Mouse (Mus musculus) hindbrain, embryonic 12.5 days (tissue): ENCODE data around the gene Adcy10. TPM values are rescaled to one million over a fixed set of nuclear protein-coding genes. Genes with fewer than 3 reads are reported as not detected.

Experiments
- ATAC-seq: fragments of 200-750 bp; cut with Nextera tagmentation; 2 replicates; pipeline ENCODE4 v1.8.0; 2017; ENCODE audit warnings: moderate TSS enrichment; ENCODE audit not compliant: low FRiP score
- H3K27ac ChIP-seq: fragments of 300-500 bp; sonication (generic); 2 replicates; pipeline ENCODE4 v1.5.1; 2016; ENCODE audit warnings: mild to moderate bottlenecking
- H3K27me3 ChIP-seq: fragments of 300-500 bp; sonication (generic); 2 replicates; pipeline ENCODE4 v1.6.1; 2016; ENCODE audit warnings: mild to moderate bottlenecking
- H3K36me3 ChIP-seq: fragments of 300-500 bp; sonication (generic); 2 replicates; pipeline ENCODE4 v1.6.1; 2016; ENCODE audit warnings: mild to moderate bottlenecking
- H3K4me1 ChIP-seq: fragments of 300-500 bp; sonication (generic); 2 replicates; pipeline ENCODE4 v1.6.1; 2016
- H3K4me2 ChIP-seq: fragments of 300-500 bp; sonication (generic); replicated peaks from 2 replicates; pipeline ENCODE4 v1.6.1; 2016; ENCODE audit warnings: mild to moderate bottlenecking
- H3K4me3 ChIP-seq: fragments of 300-500 bp; sonication (generic); 2 replicates; pipeline ENCODE4 v1.5.1; 2016; ENCODE audit warnings: mild to moderate bottlenecking
- H3K9ac ChIP-seq: fragments of 300-500 bp; sonication (generic); 2 replicates; pipeline ENCODE4 v1.6.1; 2016; ENCODE audit warnings: mild to moderate bottlenecking, moderate library complexity
- H3K9me3 ChIP-seq: fragments of 300-500 bp; sonication (generic); replicated peaks from 2 replicates; pipeline ENCODE4 v1.6.1; 2016; ENCODE audit warnings: mild to moderate bottlenecking
- WGBS: fragments of 180-500 bp; shearing (Covaris S2); methylation state at CpG from one replicate; pipeline ENCODE4 v1.1.7; 2016; 5-methylcytosine and 5-hydroxymethylcytosine counted together
- polyA plus RNA-seq: library from polyadenylated mRNA; unstranded; fragments of >200 nt; fragmentation: Nextera tagmentation; extraction: Ambion mirVana; gene quantifications from 2 replicates; pipeline ENCODE4 v1.2.1, GENCODE M21; 2016

Gene Adcy10
- 0.09 and 0.12 TPM in 2 replicates for polyA plus RNA-seq

- Histone ChIP-seq H3K4me1 (no peaks in the 10 kb centered on the region), H3K36me3 (peaks cover 11% of the 10 kb centered on the region; the same call in 1 of the 2 replicates), H3K9ac (no peak within 1 kb of the TSS), H3K27me3 (no peaks in the 10 kb centered on the region), H3K27ac (no peak within 1 kb of the TSS), H3K4me2 (no peak within 1 kb of the TSS), H3K9me3 (no peaks in the 10 kb centered on the region), H3K4me3 (no peak within 1 kb of the TSS)
- no peak for ATAC-seq
- WGBS, result 92% methylated on average over 8 of the region's 8 CpGs
These were observed at the start of gene Adcy10 for GRCm38 (mm10) chr1:165484688-165485233. Gene Adcy10, plus strand, starts transcription at chr1:165485183.

GRCm38 (mm10) chr1:165438289-165439021 lies 46.5 kb upstream of the Adcy10 start:
- Histone ChIP-seq H3K9ac (no peak overlapping the region), H3K27me3 (no peaks in the 10 kb centered on the region), H3K36me3 (no peaks in the 10 kb centered on the region), H3K4me2 (no peak overlapping the region), H3K4me3 (no peak overlapping the region), H3K4me1 (no peaks in the 10 kb centered on the region), H3K9me3 (no peaks in the 10 kb centered on the region), H3K27ac (no peak overlapping the region)
- no peak for ATAC-seq
- WGBS, result 93% methylated on average over 1 of the region's 1 CpGs

- H3K9ac ChIP-seq, result no peak overlapping the region
- WGBS, result 74% methylated on average over 3 of the region's 3 CpGs
These were observed 44.2 kb upstream of the Adcy10 start for GRCm38 (mm10) chr1:165440788-165441187.

DNA sequence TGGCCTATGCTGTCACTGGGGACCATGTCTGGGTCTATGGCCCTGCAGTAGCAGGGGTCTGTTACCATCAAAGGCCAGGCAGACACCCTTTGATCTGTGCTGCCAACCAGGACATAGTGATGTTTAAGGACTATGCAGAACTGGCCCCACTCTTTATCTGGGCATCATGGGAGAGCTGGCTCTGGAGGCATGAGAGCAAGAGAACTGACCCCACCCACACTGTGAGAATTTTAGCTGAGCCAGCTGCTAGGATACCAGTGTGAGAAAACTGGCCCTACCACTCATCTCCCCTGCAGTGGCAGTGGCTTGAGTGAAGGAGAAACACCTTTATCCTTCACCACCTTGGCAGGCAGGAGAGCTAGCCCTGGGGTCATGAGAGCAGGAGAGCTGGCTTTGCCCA lies 43.8 kb upstream of the Adcy10 start:
- ATAC-seq, result no peak
- no peak overlapping the region for H3K4me3 ChIP-seq
- H3K36me3 ChIP-seq, result no peaks in the 10 kb centered on the region
- H3K4me2 ChIP-seq, result no peak overlapping the region
- no peaks in the 10 kb centered on the region for H3K4me1 ChIP-seq
- no peak overlapping the region for H3K27ac ChIP-seq
- H3K27me3 ChIP-seq, result no peaks in the 10 kb centered on the region
- no peaks in the 10 kb centered on the region for H3K9me3 ChIP-seq
- no peak overlapping the region for H3K9ac ChIP-seq

More at GRCm38 (mm10) chr1:165440788-165441187, 44.2 kb upstream of the Adcy10 start:
- Histone ChIP-seq H3K4me3 (no peak overlapping the region), H3K27me3 (no peaks in the 10 kb centered on the region), H3K27ac (no peak overlapping the region), H3K4me2 (no peak overlapping the region), H3K9me3 (no peaks in the 10 kb centered on the region), H3K36me3 (no peaks in the 10 kb centered on the region), H3K4me1 (no peaks in the 10 kb centered on the region)
- 0 out of 2 replicates have a peak, but pooled peaks have one; percentile 56 for ATAC-seq

DNA sequence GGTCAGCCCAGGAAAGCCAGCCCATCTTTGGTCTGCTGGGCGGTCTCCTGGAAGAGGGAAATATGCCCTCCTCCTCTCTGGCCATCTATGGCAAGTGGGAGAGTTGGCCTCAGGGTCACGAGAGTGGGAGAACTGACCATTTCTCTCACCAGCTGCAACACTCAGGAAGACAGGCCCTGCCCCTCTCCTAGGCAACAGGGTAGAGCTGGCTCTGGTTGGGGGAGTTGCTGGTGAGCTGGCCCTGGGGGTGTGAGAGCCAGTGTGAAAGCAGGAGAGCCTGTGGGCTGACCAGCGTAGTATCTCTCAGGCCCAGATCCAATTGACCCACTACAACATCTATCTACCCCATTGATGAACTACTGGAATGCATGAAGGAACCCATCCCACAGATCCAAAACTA lies 43.3 kb upstream of the Adcy10 start:
- no peak for ATAC-seq

GRCm38 (mm10) chr1:165459041-165459502 lies 25.9 kb upstream of the Adcy10 start:
- Histone ChIP-seq H3K4me3 (peak overlapping the region; percentile 93), H3K9me3 (no peaks in the 10 kb centered on the region), H3K4me2 (peak overlapping the region; percentile 92), H3K36me3 (no peaks in the 10 kb centered on the region), H3K9ac (peak overlapping the region; percentile 87), H3K27ac (no peak overlapping the region), H3K27me3 (no peaks in the 10 kb centered on the region), H3K4me1 (peaks cover 7% of the 10 kb centered on the region)
- ATAC-seq, result no peak
- 20% methylated on average over 7 of the region's 7 CpGs for WGBS

More for the DNA sequence above, 43.3 kb upstream of the Adcy10 start:
- H3K9me3 ChIP-seq, result no peaks in the 10 kb centered on the region
- WGBS, result 80% methylated on average over 3 of the region's 3 CpGs
- H3K27me3 ChIP-seq, result no peaks in the 10 kb centered on the region
- H3K4me2 ChIP-seq, result no peak overlapping the region
- H3K4me3 ChIP-seq, result no peak overlapping the region
- H3K9ac ChIP-seq, result no peak overlapping the region
- no peak overlapping the region for H3K27ac ChIP-seq
- H3K4me1 ChIP-seq, result no peaks in the 10 kb centered on the region
- H3K36me3 ChIP-seq, result no peaks in the 10 kb centered on the region

GRCm38 (mm10) chr1:165459503-165460181 lies 25.3 kb upstream of the Adcy10 start:
- H3K4me1 ChIP-seq, result peaks cover 7% of the 10 kb centered on the region
- WGBS, result under 1% methylated on average over 56 of the region's 60 CpGs
- H3K4me2 ChIP-seq, result peak overlapping the region; percentile 92
- H3K36me3 ChIP-seq, result no peaks in the 10 kb centered on the region
- H3K27me3 ChIP-seq, result no peaks in the 10 kb centered on the region
- H3K4me3 ChIP-seq, result peak overlapping the region; percentile 93
- H3K9me3 ChIP-seq, result no peaks in the 10 kb centered on the region
- H3K9ac ChIP-seq, result peak overlapping the region; percentile 87
- no peak for ATAC-seq
- H3K27ac ChIP-seq, result peak overlapping the region; percentile 94

DNA sequence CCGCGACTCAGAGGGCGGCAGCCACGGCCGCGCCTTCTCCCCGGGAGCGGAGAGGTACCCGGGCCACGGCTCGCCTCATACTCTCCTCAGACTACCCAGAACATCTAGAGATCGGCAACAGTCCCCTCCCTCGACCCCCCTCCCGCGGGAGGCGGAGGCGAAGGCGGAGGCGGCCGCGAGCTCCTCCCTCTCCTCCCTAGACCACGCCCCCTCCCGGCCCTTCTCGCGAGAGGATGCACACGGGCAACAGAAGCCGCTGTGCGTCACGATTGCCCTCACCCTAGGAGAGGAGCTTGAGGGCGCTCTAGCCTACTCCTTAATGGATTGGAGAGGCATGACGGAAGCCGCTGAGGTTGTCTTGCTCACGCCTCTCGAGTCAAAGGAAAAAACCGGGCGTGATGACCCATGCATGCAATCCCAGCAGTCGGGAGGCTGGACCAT lies 24.6 kb upstream of the Adcy10 start, which contains the start of the genes Dcaf6 and Mpc2:
Gene Dcaf6 (minus strand): TSS at position 116 of the 441 bp plus-strand sequence.
Gene Mpc2 (plus strand): TSS at position 278 of the 441 bp plus-strand sequence.
- peak within 1 kb of the TSS; percentile 94 for H3K27ac ChIP-seq
- peak; percentile 95 for ATAC-seq
- peak within 1 kb of the TSS; percentile 87 for H3K9ac ChIP-seq
- H3K4me1 ChIP-seq, result peaks cover 7% of the 10 kb centered on the region
- no peaks in the 10 kb centered on the region for H3K27me3 ChIP-seq
- no peaks in the 10 kb centered on the region for H3K9me3 ChIP-seq
- WGBS, result under 1% methylated on average over 22 of the region's 37 CpGs
- H3K4me3 ChIP-seq, result peak within 1 kb of the TSS; percentile 93
- no peaks in the 10 kb centered on the region for H3K36me3 ChIP-seq
- H3K4me2 ChIP-seq, result peak within 1 kb of the TSS; percentile 92

DNA sequence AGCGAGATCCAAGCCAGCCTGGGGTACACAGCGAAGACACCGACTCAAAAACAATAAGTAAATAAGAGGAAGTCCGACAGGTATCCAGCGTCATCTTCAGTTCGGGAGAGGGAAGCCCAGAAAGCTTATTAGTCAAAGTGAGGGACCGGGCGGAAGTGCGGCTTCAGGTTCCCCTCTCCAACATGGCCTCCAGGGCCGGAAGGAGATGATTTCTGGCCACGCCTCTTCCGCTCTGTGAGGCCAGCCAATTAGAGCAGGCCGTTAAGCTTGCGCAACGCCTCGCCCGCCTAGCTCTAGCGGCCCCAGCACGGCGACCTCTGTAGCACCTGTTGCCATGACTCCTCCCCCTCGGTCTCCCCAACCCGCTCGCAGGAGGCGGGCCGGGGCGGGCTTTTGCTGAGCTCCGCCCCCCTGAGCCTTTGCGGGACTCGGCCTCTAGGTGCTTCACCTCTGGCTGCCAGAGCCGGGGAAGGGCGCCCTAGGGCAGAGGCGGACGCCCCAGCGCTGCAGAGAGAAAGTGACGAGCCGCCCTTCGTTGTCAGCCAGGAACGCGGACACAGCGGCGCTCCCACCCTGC lies 24.1 kb upstream of the Adcy10 start:
- H3K27me3 ChIP-seq, result no peaks in the 10 kb centered on the region
- WGBS, result under 1% methylated on average over 41 of the region's 41 CpGs
- no peaks in the 10 kb centered on the region for H3K9me3 ChIP-seq
- H3K4me1 ChIP-seq, result peaks cover 7% of the 10 kb centered on the region
- peak overlapping the region; percentile 92 for H3K4me2 ChIP-seq
- H3K9ac ChIP-seq, result peak overlapping the region; percentile 70
- H3K4me3 ChIP-seq, result peak overlapping the region; percentile 93
- peak; percentile 99 for ATAC-seq
- H3K36me3 ChIP-seq, result no peaks in the 10 kb centered on the region
- H3K27ac ChIP-seq, result peak overlapping the region; percentile 94

DNA sequence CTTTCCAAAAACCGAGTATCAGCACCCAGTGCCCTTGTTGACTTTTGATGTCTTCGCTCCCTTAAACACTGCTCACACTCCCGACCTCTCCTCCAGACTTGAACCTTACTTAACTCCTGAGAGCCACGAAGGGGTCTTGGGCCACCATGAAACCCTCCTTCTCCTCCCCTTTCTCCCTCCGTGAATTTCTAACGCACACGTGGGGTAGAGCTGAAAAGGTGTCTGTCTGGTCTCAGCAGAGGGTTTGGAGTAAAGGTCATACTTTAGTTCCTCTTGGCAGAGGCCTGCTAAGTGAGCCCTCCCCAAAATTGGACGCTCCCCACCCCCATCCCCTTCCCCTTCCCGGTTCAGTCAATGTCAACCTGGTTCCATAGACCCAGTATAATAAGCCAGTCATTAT lies 23.3 kb upstream of the Adcy10 start:
- WGBS, result 3% methylated on average over 9 of the region's 9 CpGs
- ATAC-seq, result no peak

DNA sequence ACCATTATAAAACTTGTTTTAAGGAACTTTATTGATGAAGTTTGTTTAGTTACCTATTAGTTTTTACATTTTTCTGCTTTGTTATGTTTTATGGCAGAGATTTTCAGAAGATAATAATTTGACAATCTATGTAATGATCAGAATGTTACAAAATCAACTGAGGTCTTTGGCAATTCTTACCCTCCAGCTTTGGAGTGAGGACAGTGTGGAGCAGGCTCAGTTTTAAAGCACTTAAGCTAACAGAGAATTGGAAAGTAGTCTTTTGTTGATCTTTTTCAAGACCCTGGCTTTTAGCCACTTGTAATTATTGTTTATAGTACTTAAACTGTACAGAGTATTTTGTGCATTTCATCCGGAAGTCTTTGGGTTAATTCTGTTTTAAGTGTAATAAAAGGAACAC lies 22.1 kb upstream of the Adcy10 start:
- H3K27me3 ChIP-seq, result no peaks in the 10 kb centered on the region
- H3K4me3 ChIP-seq, result no peak overlapping the region
- H3K9me3 ChIP-seq, result no peaks in the 10 kb centered on the region
- no peak for ATAC-seq
- no peak overlapping the region for H3K4me2 ChIP-seq
- 91% methylated on average over 1 of the region's 1 CpGs for WGBS
- H3K9ac ChIP-seq, result no peak overlapping the region
- H3K36me3 ChIP-seq, result no peaks in the 10 kb centered on the region
- no peak overlapping the region for H3K27ac ChIP-seq
- peaks cover 7% of the 10 kb centered on the region for H3K4me1 ChIP-seq

More for the DNA sequence above, 23.3 kb upstream of the Adcy10 start:
- H3K27me3 ChIP-seq, result no peaks in the 10 kb centered on the region
- no peaks in the 10 kb centered on the region for H3K36me3 ChIP-seq
- H3K9ac ChIP-seq, result peak overlapping the region; percentile 70
- H3K4me1 ChIP-seq, result peaks cover 7% of the 10 kb centered on the region
- H3K4me3 ChIP-seq, result peak overlapping the region; percentile 93
- no peaks in the 10 kb centered on the region for H3K9me3 ChIP-seq
- no peak overlapping the region for H3K27ac ChIP-seq
- H3K4me2 ChIP-seq, result peak overlapping the region; percentile 69

DNA sequence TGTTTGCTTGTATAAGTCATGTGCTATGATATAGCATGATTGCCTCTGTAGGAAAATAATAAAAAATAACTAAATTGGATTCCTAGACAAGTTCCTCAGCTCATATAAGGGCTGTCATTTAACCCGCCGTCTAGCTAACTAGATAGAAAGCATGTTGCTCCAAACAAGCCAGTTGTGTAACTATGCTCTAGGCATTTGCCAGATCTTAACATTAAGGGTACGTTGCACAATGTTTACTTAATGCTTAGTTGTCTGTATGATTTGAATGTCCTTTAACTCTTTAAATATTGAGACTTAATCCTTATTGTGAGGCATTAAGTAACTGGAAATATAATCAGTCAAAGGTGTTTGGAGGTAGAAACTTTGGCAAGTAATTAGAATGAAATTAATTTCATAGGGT lies 20.4 kb upstream of the Adcy10 start:
- Histone ChIP-seq H3K36me3 (no peaks in the 10 kb centered on the region), H3K4me1 (peaks cover 4% of the 10 kb centered on the region), H3K4me3 (no peak overlapping the region), H3K9ac (no peak overlapping the region), H3K9me3 (no peaks in the 10 kb centered on the region), H3K27ac (no peak overlapping the region), H3K4me2 (no peak overlapping the region), H3K27me3 (no peaks in the 10 kb centered on the region)
- WGBS, result 93% methylated on average over 3 of the region's 3 CpGs
- ATAC-seq, result no peak
